Mouse (Mus musculus): Measurements from ENCODE around the gene Slc26a1.

DNA sequence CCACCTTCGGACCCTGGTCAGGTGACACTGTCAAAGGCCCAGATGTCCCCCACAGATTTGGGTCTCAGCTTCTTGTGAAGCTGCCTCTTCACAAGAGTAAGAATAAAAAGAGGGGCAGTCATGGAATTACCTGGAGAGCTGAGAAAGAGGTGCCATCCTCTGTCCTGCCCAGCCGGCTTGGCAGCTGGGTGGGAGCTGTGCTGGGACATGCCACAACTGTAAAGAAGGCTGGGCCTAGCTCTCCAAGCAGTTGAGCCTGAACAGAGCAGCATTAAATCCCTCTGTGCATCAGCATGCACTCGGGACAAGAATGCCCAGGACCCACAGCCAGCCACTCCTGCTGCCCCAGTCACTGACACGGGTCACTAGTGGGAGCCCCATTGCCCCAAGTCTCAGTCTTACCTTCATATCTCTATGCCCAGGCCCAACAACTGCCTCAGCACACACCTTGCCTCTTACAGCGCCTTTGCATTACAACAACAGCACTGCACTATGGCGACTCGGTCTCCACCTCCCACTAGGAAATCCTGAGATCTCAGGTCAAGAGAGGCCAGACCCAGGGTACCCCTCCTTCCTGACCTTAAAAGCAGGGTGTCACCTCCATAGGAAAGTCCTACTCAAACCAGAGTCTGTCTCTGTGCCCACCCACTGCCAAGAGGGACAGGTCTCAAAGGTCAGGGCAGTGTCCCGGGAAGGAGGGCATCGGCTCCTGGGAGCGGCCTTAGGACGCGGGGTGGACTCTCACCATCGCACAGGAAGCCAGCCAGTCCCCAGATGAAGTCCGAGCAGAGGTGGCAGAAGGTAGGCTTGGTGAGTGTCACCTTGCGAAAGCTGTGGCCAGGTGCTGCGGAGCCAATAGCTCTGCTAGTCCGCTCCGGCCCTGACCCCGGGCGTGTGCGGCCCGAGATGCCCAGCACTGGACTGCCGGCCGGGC, 15.4 kb downstream of the Slc26a1 start, which contains the start of gene Idua:
- TF ChIP-seq POLR2A (IDR thresholded peaks at IDR 0.05; ENCODE audit: control insufficient read depth, low read depth, low read length) = no peak
- TF ChIP-seq CTCF (IDR thresholded peaks at IDR 0.05; ENCODE audit: control insufficient read depth, insufficient read depth, insufficient replicate concordance, low read depth, low read length) = no peak

All from testis, adult 2 months (tissue).